Mouse (Mus musculus) 3134 (cell line): ENCODE measurements around the gene Ankdd1a.

Source experiments
- DNase-seq: peaks from one replicate; pipeline ENCODE4 v3.0.0-alpha.2; 2011; ENCODE audit warnings: low spot score; ENCODE audit not compliant: insufficient read length; ENCODE audit errors: extremely low read depth

Ankdd1a gene

GRCm38 (mm10) chr9:65545635-65546412, 25.8 kb upstream of the Ankdd1a start:
- DNase-seq = peak; percentile 54

DNA sequence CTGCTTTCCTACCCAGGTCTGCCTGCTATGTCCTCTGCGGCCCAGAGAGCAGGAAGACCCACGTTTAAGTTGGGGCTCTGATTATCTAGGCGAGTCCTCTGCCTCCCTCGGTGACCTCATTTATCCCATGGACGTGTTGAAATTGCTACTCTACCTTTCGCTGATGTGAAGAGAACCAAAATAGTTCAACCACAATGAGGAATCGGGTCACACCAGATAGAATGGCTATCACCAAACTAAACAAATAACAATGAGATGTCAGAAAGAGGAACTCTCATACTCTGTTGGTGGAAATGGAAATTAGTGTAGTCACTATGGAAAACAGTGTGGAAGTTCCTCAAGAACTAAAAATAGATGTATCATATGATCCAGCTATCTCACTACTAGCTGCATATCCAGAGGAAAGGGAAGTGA, 22.1 kb upstream of the Ankdd1a start:
- DNase-seq = no peak

DNA sequence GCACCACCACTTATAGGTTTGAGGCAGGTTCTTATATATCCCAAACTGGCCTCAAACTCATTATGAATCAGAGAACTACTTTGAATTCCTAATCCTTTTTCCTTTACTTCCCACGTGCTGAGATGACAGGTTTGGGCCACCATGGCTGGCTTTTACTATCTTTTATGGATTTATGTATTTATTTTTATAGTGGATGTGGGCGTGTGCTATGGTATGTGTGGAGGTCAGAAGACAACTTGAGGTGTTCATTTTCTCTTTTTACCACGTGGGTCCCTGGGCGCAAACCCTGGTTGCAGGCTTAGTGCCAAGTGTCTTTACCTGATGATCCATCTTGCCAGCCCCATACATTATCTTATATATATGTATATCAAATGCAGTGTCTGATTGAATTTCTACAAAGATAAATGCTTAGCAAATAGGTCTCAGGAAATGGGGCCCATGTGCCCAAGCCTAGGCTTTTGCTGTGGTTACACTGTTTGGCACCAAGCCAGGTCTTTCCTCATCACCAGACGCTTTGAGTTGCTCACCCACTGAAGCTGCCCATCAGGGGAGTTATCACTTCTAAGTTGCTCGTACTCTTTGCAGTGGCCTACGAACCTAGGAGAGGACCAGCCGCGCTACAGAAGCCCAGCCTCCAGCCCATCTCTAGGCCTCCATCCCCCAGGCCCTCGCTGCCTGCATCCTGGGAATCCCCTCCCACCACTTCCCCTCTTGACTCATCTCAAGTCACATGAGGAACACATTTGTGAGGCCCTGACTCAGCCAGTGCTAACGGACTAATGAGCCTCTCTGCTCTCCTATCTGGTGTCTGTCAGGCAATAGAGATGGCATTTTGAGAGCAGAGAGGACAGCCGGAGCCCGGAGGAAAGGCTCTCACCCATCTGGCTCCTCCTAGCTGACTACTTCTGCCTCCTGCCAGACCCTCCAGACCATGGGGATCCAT, 21.4 kb upstream of the Ankdd1a start:
- DNase-seq = peak; percentile 91

GRCm38 (mm10) chr9:65539697-65540096, 19.7 kb upstream of the Ankdd1a start:
- DNase-seq = no peak

- no peak for DNase-seq
These were observed 18.1 kb upstream of the Ankdd1a start for GRCm38 (mm10) chr9:65537901-65538630.

GRCm38 (mm10) chr9:65536491-65536890, 16.5 kb upstream of the Ankdd1a start:
- no peak for DNase-seq

- no peak for DNase-seq
These were observed 15.9 kb upstream of the Ankdd1a start for GRCm38 (mm10) chr9:65535789-65536469.

- DNase-seq = no peak
These were observed 15.3 kb upstream of the Ankdd1a start for GRCm38 (mm10) chr9:65535191-65535722.

DNA sequence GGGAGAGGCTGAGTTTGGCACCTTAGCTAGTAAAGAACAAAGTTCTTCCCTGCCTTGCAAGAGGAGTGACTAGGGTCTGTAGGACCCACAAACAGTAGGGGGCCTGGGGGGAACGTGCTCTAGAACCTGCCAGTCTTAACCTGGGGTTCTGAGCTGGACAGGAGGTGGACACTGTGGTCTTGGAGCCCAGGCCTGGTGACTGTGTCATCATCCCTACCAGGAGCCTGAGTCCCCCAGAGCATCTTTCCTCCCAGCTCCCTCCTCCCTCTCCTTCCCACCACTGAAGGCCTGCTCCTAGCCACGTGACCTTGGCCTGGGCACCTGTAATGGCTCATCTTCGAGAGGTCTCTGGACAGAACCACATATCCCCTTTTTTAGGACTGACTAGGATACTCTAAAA, 14.1 kb upstream of the Ankdd1a start:
- DNase-seq = no peak

DNA sequence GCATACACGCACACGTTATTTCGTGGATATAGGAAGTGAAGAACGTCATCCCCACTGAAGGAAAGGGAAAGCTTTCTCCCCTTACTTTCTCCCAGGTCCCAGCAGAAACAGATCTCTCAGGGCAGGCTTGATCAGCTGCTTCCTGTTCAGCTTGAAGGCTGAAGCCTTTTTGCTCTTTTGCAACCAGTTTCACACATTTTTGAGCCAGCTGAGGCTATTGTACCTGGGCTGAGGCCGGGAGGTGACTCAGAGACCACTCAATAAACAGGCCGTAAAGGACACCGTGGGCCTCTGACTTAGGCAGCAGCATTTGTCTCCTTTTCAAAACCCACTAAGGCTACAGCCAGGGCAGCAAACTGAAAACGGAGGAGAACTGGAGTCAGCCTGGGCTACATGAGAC, 13.0 kb upstream of the Ankdd1a start:
- no peak for DNase-seq

DNA sequence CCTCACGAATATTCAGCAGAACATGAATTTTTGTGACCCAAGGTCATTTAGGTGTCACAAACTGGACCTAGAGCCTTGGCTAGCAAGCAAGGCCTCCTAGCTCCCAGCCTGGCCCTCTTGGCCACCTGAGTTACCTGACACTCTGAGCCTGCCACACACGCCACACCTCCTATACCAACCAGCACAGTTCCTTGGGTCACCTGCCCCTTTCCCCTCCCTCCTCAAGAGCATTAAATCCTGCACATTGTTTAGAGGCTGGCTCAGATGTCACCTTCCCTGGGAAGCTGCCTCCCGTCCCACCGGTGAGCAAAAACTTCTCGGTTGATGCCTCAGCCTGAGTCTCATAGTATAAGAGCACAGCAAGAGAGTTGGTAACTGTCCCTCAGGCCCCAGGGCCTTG, 11.3 kb upstream of the Ankdd1a start:
- DNase-seq = no peak

DNA sequence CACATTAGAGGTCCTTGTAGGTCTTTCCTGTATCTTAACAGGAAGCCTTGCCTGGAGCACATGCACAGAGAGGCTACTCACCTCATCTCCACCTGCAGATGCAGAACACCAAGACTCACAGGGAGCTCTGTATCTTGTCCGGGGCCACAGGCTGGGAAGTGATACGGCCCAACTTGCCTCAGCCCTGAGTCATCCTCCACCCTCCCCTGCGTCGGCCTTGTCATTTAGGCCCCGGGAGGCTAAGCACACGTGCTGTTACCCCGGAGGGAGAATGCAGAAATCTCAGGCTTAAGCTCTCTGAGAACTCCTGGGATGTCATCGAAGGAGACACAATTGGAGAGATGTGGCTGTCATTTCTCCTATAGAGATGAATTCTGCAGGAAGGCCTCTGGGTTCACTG, 9.7 kb upstream of the Ankdd1a start:
- no peak for DNase-seq

- DNase-seq = no peak
These were observed 8.5 kb upstream of the Ankdd1a start for GRCm38 (mm10) chr9:65528417-65529038.

- peak; percentile 66 for DNase-seq
These were observed 5.6 kb upstream of the Ankdd1a start for GRCm38 (mm10) chr9:65525445-65526195.

DNA sequence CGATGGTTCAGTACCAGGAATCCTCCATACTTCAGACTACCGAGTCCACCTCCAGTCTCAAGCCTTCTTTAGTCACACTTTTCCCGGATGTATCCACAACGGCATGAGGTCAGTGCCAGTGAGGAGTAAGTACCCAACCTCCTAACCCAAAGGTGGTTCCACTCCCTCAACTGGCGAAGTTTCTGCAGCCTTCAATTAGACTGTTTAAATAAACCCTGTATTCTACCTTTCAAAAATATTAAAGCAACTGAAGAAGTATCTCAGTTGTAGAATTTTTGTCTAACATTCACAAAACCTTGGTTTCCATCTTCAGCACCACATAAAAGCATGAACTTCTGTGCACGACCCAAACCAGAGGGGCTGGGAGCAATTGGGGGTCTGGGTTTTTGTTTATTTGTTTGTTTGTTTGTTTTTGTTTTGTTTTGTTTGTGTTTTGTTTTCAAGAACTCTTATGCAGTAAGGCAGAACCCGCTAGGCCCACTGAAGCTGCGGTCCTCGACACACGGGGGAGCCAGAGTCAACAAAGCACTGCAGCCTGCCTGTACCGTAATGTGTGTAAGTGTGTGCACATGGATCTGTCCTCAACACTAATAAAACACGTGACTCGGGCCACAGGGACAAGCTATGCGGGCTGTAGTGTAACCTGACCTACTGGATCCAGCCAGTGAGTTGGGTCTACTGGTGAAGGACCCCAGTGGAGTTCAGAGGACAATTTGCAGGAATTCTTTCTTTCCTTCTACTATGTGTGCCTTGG, 3.8 kb upstream of the Ankdd1a start:
- peak; percentile 75 for DNase-seq

- no peak for DNase-seq
These were observed 498 bp upstream of the Ankdd1a start for GRCm38 (mm10) chr9:65520505-65520876.

DNA sequence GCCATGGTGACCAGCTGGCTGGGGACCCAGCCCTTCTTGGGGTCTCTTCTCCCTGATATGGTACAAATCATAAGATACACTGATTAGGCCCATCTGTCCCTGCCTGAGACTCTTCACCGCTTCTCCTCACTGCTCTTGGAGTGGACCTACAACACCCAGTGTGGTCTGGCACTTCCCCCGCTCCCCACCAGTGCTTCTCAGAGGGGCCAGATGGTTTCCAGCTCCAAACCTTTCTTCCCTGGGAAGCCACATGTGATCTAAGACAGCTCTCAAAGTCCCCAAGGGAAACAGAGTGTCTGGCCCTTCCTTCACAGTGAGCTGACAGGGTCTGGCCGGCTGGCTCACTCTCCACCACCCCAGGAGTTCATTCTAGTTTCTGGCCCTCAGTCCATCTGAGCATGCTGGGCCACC, 5.1 kb downstream of the Ankdd1a start:
- no peak for DNase-seq

GRCm38 (mm10) chr9:65514431-65514830, 5.6 kb downstream of the Ankdd1a start:
- no peak for DNase-seq
